Mouse (Mus musculus) liver, embryonic 12.5 days (tissue): ENCODE measurements around the gene Mid1. TPM values are rescaled to one million over a fixed set of nuclear protein-coding genes. Genes with fewer than 3 reads are reported as not detected.
"Not testable (repeated sequence)": the region's sequence is repeated elsewhere in the genome, so short reads cannot be mapped to it uniquely, and the experiment has no call there.

Experiments used
- ATAC-seq: fragments of 200-750 bp; cut with Nextera tagmentation; 2 replicates; pipeline ENCODE4 v1.8.0; 2017; ENCODE audit warnings: moderate number of reproducible peaks, mild to moderate bottlenecking, moderate library complexity
- H3K27ac ChIP-seq: fragments of 300-500 bp; sonication (generic); 2 replicates; pipeline ENCODE4 v1.5.1; 2016; ENCODE audit warnings: mild to moderate bottlenecking
- H3K27me3 ChIP-seq: fragments of 300-500 bp; sonication (generic); replicated peaks from 2 replicates; pipeline ENCODE4 v1.6.1; 2016; ENCODE audit warnings: mild to moderate bottlenecking, moderate library complexity
- H3K36me3 ChIP-seq: fragments of 300-500 bp; sonication (generic); 2 replicates; pipeline ENCODE4 v1.6.1; 2016; ENCODE audit warnings: mild to moderate bottlenecking, moderate library complexity
- H3K4me1 ChIP-seq: fragments of 300-500 bp; sonication (generic); 2 replicates; pipeline ENCODE4 v1.6.1; 2016
- H3K4me2 ChIP-seq: fragments of 300-500 bp; sonication (generic); 2 replicates; pipeline ENCODE4 v1.6.1; 2016; ENCODE audit warnings: mild to moderate bottlenecking, moderate library complexity
- H3K4me3 ChIP-seq: fragments of 300-500 bp; sonication (generic); 2 replicates; pipeline ENCODE4 v1.5.1; 2016; ENCODE audit warnings: mild to moderate bottlenecking, moderate library complexity
- H3K9ac ChIP-seq: fragments of 300-500 bp; sonication (generic); 2 replicates; pipeline ENCODE4 v1.6.1; 2016; ENCODE audit warnings: mild to moderate bottlenecking, moderate library complexity
- H3K9me3 ChIP-seq: fragments of 300-500 bp; sonication (generic); replicated peaks from 2 replicates; pipeline ENCODE4 v1.6.1; 2016; ENCODE audit warnings: mild to moderate bottlenecking, moderate library complexity
- WGBS: fragments of 180-500 bp; shearing (Covaris S2); methylation state at CpG from one replicate; pipeline ENCODE4 v1.1.7; 2016; ENCODE audit not compliant: insufficient replicate concordance; 5-methylcytosine and 5-hydroxymethylcytosine counted together
- polyA plus RNA-seq: library from polyadenylated mRNA; unstranded; fragments of >200 nt; fragmentation: Nextera tagmentation; extraction: Ambion mirVana; gene quantifications from 2 replicates; pipeline ENCODE4 v1.2.1, GENCODE M21; 2016

The Mid1 gene
- polyA plus RNA-seq, 1 experiment from 2014 or later, result 3.3 TPM

DNA sequence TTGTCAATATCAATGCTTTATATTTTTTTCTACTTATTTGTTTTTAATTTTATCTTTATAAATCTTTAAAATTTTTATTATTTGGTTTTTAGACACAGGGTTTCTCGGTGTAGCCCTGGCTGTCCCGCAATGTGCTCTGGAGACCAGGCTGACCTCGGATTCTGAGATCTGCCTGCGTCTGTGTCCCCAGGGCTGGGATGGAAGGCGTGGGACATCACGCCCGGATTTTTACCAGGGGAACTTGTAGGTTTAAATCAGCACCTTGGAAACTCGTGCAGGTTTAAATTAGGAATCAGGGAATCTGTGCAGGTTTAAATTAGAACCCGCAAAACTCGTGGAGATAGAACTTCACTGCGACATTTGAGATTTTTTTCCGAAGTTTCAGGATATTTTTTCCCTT is 336.2 kb downstream of the Mid1 start:
- H3K4me1 ChIP-seq, H3K4me2 ChIP-seq, H3K27ac ChIP-seq, H3K4me3 ChIP-seq, H3K27me3 ChIP-seq, ATAC-seq, H3K9ac ChIP-seq: not testable (repeated sequence)
- Histone ChIP-seq H3K9me3 (peaks cover 37% of the 10 kb centered on the region), H3K36me3 (peaks cover 51% of the 10 kb centered on the region)
- 70% methylated on average over 12 of the region's 12 CpGs for WGBS

DNA sequence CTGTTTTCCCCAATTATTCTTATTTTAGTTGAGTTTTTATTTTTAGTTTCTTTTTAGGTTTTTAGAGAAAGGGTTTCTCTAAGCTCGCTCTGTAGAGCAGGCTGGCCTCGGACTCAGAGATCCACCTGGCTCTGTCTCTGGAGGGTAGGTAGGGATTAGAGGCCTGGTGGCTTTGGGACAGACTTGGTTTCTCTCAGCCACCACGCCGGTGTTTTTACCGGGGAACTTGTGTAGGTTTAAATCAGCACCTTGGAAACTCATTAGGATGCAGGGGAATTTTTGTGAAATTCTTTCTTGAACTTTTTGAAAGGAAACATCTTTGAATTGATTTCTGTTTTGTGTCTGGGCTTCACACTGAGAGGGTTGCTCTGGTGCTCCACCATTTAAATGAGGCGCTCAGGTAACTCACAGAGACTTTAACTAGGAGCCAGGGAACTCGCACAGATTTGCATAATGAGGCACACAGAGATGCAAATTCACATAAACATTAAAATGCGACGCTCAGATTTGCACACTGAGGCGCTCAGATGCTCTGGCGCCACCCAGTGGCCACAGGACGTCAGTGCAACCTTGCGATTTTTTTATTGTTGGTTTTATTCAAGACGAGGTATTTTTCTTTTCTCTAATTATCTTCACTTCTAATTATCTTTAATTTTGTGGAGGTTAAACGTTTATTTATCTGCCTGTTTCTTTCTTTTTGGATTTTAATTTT is 336.9 kb downstream of the Mid1 start:
- Histone ChIP-seq H3K9me3 (peaks cover 36% of the 10 kb centered on the region), H3K36me3 (peaks cover 47% of the 10 kb centered on the region)
- H3K4me3 ChIP-seq, H3K4me2 ChIP-seq, ATAC-seq, H3K9ac ChIP-seq, H3K27ac ChIP-seq, H3K27me3 ChIP-seq, H3K4me1 ChIP-seq: not testable (repeated sequence)
- 50% methylated on average over 15 of the region's 15 CpGs for WGBS

Other genes starting within 250 kb of the Mid1 start
- not detected in 2 replicates for gene 4933400A11Rik, start 94.4 kb downstream of the Mid1 start, polyA plus RNA-seq